Mouse (Mus musculus) megakaryocyte, embryonic 14.5 days (primary cell): ENCODE data around the gene Atp23.

Source experiments
- FLI1 ChIP-seq: IDR thresholded peaks from 2 replicates; pipeline ENCODE4 v1.6.1; 2012; ENCODE audit warnings: low read length, inconsistent platforms, mixed read lengths
- GATA1 ChIP-seq: IDR thresholded peaks from 3 replicates; pipeline ENCODE4 v1.6.1; 2012; ENCODE audit warnings: mixed read lengths, low read length, inconsistent platforms, borderline replicate concordance

GRCm38 (mm10) chr10:126833006-126833405, 68.1 kb downstream of the Atp23 start:
- TF ChIP-seq GATA1, result no peak
- no peak for TF ChIP-seq FLI1
